Mouse (Mus musculus) bone marrow, adult 2 months (tissue): ENCODE results near the gene Fam24b.

ENCODE experiments used
- CTCF ChIP-seq: fragments of 200-500 bp; IDR thresholded peaks from 2 replicates; pipeline ENCODE4 v1.5.1; 2011; ENCODE audit warnings: low read length, control low read depth; ENCODE audit not compliant: control insufficient read depth, insufficient read depth
- POLR2A ChIP-seq: fragments of 200-500 bp; IDR thresholded peaks from 2 replicates; pipeline ENCODE4 v1.6.1; 2011; ENCODE audit warnings: low read depth, mild to moderate bottlenecking, control low read depth, low read length, borderline replicate concordance; ENCODE audit not compliant: control insufficient read depth

- TF ChIP-seq POLR2A (no peak), CTCF (no peak)
Measured at GRCm38 (mm10) chr7:131329416-131329815, at the start of gene Fam24b.
